Mouse (Mus musculus) heart, adult 2 months (tissue): Measurements from ENCODE around the gene Cwc27. TPM values are rescaled to one million over a fixed set of nuclear protein-coding genes. Genes with fewer than 3 reads are reported as not detected.
A peak's percentile ranks its signal among the peaks of the same experiment; 100 is the strongest.

Experiments
- DNase-seq, 2 experiments: peaks; one replicate each; pipeline ENCODE4 v3.0.0; 2021
- H3K27ac ChIP-seq: fragments of 200-600 bp; 2 replicates; pipeline ENCODE4 v1.8.1; 2022
- H3K27me3 ChIP-seq: fragments of 200-500 bp; 2 replicates; pipeline ENCODE4 v1.6.1; 2012; ENCODE audit warnings: mild to moderate bottlenecking, low read length, inconsistent platforms, mixed read lengths; ENCODE audit not compliant: control insufficient read depth, insufficient read depth
- H3K36me3 ChIP-seq: fragments of 200-500 bp; 2 replicates; pipeline ENCODE4 v1.6.1; 2012; ENCODE audit warnings: low read length, inconsistent platforms; ENCODE audit not compliant: control insufficient read depth, insufficient read depth
- H3K4me1 ChIP-seq: fragments of 200-500 bp; 2 replicates; pipeline ENCODE4 v1.6.1; 2011; ENCODE audit warnings: low read length; ENCODE audit not compliant: control insufficient read depth, insufficient read depth
- H3K4me3 ChIP-seq: fragments of 200-600 bp; 2 replicates; pipeline ENCODE4 v1.8.1; 2022
- H3K79me2 ChIP-seq: fragments of 200-500 bp; replicated peaks from 2 replicates; pipeline ENCODE4 v1.6.1; 2012; ENCODE audit warnings: mild to moderate bottlenecking, inconsistent platforms, low read length, moderate library complexity, mixed read lengths; ENCODE audit not compliant: control insufficient read depth, insufficient read depth
- H3K9ac ChIP-seq: fragments of 200-500 bp; 2 replicates; pipeline ENCODE4 v1.6.1; 2012; ENCODE audit warnings: low read depth, mild to moderate bottlenecking, control low read depth, inconsistent platforms, low read length, mixed read lengths
- CTCF ChIP-seq: fragments of 200-600 bp; IDR thresholded peaks from 2 replicates; pipeline ENCODE4 v1.8.1; 2022; ENCODE audit warnings: antibody characterized with exemption, mild to moderate bottlenecking, moderate library complexity
- EP300 ChIP-seq: fragments of 200-500 bp; IDR thresholded peaks from 2 replicates; pipeline ENCODE4 v1.6.1; 2011; ENCODE audit warnings: low read depth, low read length, control low read depth; ENCODE audit not compliant: insufficient read depth
- POLR2A ChIP-seq: fragments of 200-500 bp; IDR thresholded peaks from 2 replicates; pipeline ENCODE4 v1.6.1; 2011; ENCODE audit warnings: mild to moderate bottlenecking, low read depth, low read length, control low read depth; ENCODE audit not compliant: insufficient read depth
- WGBS: fragments of 180-500 bp; shearing (Covaris S2); methylation state at CpG from one replicate; pipeline ENCODE4 v1.1.7; 2018; 5-methylcytosine and 5-hydroxymethylcytosine counted together
- intact Hi-C: fragments of 180-260 bp; cut with DNase I; formaldehyde crosslinking; loops from one replicate; pipeline ENCODE4 v1.15.1; 2025
- polyA plus RNA-seq: library from polyadenylated mRNA; depleted of rRNA; stranded (reverse); fragments of >200 nt; gene quantifications from 2 replicates; pipeline ENCODE4 v1.2.3, GENCODE M21; 2012
- total RNA-seq, 2 experiments: library from RNA; stranded (reverse); gene quantifications; 2 replicates each; pipeline ENCODE4 v1.2.3; 2021

Gene Cwc27
- total and polyA plus RNA-seq, 3 experiments = 4.5 to 15.2 (median 13.5) TPM

- Histone ChIP-seq H3K79me2 (no peaks in the 10 kb centered on the region), H3K27ac (peak overlapping the region; percentile 80), H3K9ac (peak overlapping the region; percentile 60; the same call in 1 of the 2 replicates), H3K4me3 (no peak overlapping the region), H3K36me3 (peaks cover 7% of the 10 kb centered on the region; the same call in 1 of the 2 replicates), H3K4me1 (peaks cover 2% of the 10 kb centered on the region), H3K27me3 (no peaks in the 10 kb centered on the region)
- TF ChIP-seq CTCF (no peak), POLR2A (no peak), EP300 (no peak)
- no peak for DNase-seq
- intact Hi-C loops = no loop called here
- WGBS = 54% methylated on average over 6 of the region's 6 CpGs
These were observed 171.0 kb downstream of the Cwc27 start for GRCm38 (mm10) chr13:104645778-104646425.

DNA sequence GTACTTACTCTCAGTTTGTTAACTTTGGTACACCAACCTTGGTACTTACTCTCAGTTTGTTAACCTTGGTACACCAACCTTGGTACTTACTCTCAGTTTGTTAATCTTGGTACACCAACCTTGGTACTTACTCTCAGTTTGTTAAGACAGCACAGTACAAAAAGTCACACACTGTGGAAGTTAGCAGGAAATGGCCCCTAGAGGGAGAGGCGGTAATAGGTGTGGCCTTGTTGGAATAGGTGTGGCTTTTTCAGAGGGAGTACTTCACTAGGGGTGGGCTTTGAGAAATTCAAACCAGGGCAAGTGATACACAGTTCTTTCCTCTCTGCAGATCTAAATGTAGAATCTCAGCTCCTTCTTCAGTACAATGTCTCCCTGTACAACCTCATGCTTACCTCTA is 172.8 kb downstream of the Cwc27 start:
- Histone ChIP-seq H3K4me1 (peaks cover 2% of the 10 kb centered on the region), H3K4me3 (no peak overlapping the region), H3K27ac (no peak overlapping the region), H3K27me3 (no peaks in the 10 kb centered on the region), H3K36me3 (peaks cover 7% of the 10 kb centered on the region; the same call in 1 of the 2 replicates), H3K79me2 (no peaks in the 10 kb centered on the region), H3K9ac (no peak overlapping the region)
- WGBS = 59% methylated on average over 1 of the region's 1 CpGs
- DNase-seq = no peak
- intact Hi-C loops = no loop called here
- TF ChIP-seq POLR2A = no peak
- no peak for TF ChIP-seq EP300
- TF ChIP-seq CTCF = no peak

GRCm38 (mm10) chr13:104640694-104641454 is 176.1 kb downstream of the Cwc27 start:
- intact Hi-C loops = no loop called here
- WGBS = 59% methylated on average over 5 of the region's 5 CpGs
- H3K4me3 ChIP-seq = no peak overlapping the region
- H3K79me2 ChIP-seq = no peaks in the 10 kb centered on the region
- no peak overlapping the region for H3K27ac ChIP-seq
- peaks cover 5% of the 10 kb centered on the region; the same call in 1 of the 2 replicates for H3K36me3 ChIP-seq
- H3K4me1 ChIP-seq = peaks cover 2% of the 10 kb centered on the region
- no peaks in the 10 kb centered on the region for H3K27me3 ChIP-seq
- H3K9ac ChIP-seq = no peak overlapping the region
- TF ChIP-seq EP300 (no peak), POLR2A (no peak), CTCF (no peak)
- DNase-seq = no peak

DNA sequence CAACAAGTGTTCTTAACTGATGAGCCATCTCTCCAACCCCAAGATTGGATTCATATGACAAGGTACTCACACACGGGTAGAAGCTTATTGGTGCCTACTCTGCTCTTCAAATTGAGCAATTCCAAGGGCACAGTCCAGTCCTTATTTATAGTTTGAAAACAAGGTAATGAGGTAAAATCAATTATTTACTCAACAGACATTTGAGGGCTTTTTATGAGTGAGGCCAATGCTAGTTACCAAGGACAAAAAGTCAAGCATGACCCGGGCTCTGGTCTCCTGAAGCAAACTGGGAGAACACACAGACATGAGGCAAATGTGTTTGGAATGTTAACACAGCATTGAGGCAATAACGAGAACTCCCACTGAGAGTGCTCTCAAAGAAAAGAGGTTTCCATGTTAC is 178.0 kb downstream of the Cwc27 start:
- intact Hi-C loops = no loop called here
- 95% methylated on average over 3 of the region's 3 CpGs for WGBS
- DNase-seq = no peak
- Histone ChIP-seq H3K27ac (no peak overlapping the region), H3K27me3 (no peaks in the 10 kb centered on the region), H3K9ac (no peak overlapping the region), H3K4me3 (no peak overlapping the region), H3K36me3 (0 out of 2 replicates have a peak, but pooled peaks cover 1% of the 10 kb centered on the region), H3K79me2 (no peaks in the 10 kb centered on the region), H3K4me1 (no peaks in the 10 kb centered on the region; the same call in 1 of the 2 replicates)
- TF ChIP-seq POLR2A = no peak
- no peak for TF ChIP-seq CTCF
- no peak for TF ChIP-seq EP300

DNA sequence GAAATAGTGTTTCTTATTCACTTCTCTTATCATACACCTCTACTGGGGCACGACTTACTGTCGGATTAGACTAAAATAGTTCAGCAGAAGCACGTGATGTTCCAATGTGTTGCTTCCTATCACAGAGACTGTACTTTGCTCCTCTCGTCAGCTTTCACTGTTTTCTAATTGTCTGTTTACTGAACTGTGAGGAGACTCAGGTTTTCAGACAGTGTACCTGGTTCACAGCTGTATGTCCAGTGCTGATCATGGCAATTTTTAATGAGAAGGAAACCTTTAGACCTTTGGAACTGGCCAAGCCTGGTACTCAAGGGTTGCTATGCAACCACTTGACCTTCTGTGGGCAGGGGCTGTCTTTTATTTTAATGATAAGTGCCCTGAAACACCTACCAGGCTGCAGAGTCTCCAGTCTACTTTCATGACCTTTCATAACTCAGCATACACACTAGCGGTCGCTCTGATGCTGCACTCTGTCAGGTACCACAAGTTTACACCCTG is 180.9 kb downstream of the Cwc27 start:
- Histone ChIP-seq H3K36me3 (0 out of 2 replicates have a peak, but pooled peaks cover 1% of the 10 kb centered on the region), H3K27me3 (no peaks in the 10 kb centered on the region), H3K4me3 (no peak overlapping the region), H3K4me1 (no peaks in the 10 kb centered on the region; the same call in 1 of the 2 replicates), H3K9ac (no peak overlapping the region), H3K27ac (peak overlapping the region; percentile 47), H3K79me2 (no peaks in the 10 kb centered on the region)
- 53% methylated on average over 6 of the region's 6 CpGs for WGBS
- DNase-seq = peak in 1 of 2 experiments; percentile 11
- no peak for TF ChIP-seq EP300
- TF ChIP-seq CTCF = peak; percentile 30; the same call in 1 of the 2 replicates
- intact Hi-C loops = no loop called here
